Mouse (Mus musculus) urinary bladder, postnatal 10 days (tissue): ENCODE results near the gene Ube2dnl2.

Experiments
- DNase-seq: peaks from one replicate; pipeline ENCODE4 v3.0.0; 2022; ENCODE audit warnings: low spot score

Ube2dnl2 gene

DNA sequence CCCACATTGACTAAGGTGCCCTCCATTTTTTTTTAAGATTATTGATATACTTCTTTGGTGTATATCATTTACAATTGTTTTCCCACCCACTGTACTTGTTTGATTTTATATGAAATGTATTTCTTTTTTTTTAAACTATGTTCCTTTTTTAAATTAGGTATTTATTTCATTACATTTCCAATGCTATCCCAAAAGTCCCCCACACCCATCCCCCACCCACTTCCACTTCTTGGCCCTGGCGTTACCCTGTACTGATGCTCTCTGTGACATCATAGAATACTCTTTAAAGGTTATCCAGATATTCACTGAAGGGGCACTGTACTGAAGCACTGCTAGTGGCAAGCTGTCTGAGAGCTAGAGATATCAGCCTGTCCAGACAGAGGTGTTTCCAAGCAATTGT, at the start of gene Ube2dnl2:
Gene Ube2dnl2, plus strand, starts transcription at position 301 of the 400 bp plus-strand sequence.
- DNase-seq: no peak

DNA sequence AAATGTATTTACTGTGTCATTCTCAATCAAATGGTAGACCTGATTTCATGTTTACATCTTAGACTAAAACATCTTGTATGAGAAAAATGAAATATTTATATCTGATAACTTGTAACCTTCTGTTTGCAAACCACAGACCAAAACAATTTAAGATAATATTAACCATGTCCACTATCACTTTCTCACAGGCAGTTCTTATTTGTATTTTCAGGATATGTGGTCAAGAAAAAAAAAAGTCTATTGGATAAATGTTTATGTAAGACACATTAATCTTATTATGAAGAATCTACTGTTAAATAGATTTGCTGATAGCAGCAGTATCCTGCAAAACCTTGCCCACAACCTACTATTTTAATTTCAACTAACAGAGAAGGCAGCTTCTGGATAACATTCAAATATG, 11.9 kb upstream of the Ube2dnl2 start:
- no peak for DNase-seq

DNA sequence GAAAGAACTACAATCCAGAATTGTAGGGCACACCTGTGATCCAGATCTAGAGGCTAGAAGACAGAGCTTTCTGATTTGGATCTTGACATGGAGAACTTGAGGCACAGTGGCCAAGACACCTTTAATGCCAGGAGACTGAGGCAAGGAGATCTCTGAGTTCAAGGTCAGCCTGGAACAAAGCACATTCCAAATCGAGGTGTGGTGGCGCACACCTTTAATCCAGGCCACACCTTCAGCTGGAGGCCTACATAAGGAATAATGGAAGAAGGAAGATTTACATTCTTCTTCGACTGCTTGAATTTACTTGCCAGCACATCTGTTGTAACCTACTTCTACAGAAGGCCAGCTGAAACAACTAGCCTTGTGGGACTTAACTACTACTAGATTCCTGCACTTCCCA, 9.9 kb upstream of the Ube2dnl2 start:
- DNase-seq: no peak

DNA sequence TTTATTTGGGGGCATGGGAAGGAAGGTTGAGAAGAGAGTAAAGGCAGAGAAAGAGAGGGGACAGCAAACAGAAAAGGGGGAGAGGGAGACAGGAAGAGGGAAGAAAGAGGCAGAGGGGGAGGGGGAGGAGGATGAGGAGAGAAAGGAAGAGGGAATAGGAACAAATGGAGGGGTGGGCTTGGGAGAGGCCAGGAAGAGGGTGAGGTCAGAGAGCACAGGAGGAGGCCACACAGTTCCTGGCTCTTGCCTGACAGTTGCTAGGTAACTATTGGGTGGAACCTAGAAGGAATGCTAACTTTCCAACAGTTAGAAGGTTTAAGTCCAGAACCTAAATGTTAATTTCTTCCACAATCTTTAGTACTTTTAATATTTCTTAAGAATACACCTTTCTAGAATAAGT, 4.0 kb upstream of the Ube2dnl2 start:
- no peak for DNase-seq

DNA sequence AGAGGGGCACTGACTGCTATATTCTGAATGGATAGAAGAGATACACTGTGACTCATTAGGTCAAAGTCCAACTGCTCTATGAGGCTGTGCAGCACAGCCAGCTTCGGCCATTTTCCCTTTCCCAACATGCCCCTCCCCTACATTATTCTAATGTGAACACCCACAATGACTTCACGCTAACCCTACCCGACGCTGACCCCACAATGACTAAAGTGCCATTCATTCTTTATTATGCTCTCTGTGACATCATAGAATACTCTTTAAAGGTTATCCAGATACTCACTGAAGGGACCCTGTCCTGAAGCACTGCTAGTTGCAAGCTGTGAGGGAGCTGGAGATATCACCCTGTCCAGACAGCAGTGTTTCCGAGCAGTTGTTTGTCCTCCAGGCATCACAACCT, 2.7 kb upstream of the Ube2dnl2 start, which contains the start of gene Ube2dnl1:
Gene Ube2dnl1, plus strand, starts transcription at position 301 of the 400 bp plus-strand sequence.
- DNase-seq: no peak

DNA sequence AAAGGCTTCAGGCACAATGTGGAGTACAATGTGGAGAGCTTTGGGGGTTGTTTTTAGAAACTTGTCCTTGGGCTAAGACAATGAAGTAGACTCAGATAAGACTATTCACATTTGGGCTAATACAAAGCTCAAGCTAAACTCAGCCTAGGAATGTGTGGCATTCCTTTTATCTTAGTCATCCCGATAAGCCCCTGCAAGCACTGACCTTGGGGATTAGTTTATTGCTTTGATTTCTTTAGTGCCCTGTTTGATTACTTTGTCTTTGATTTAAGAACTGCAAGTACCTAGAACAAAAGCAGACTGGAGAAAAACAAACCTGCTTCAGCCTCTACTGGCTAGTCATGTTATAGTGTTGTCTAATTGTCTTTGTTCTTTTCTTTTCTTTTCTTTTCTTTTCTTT, 47.7 kb downstream of the Ube2dnl2 start:
- DNase-seq: no peak
